Mouse (Mus musculus) heart, adult 18-20 months (tissue): ENCODE measurements around the gene Smim5. TPM values are rescaled to one million over a fixed set of nuclear protein-coding genes. Genes with fewer than 3 reads are reported as not detected.
A peak's percentile ranks its signal among the peaks of the same experiment; 100 is the strongest.

Source experiments
- DNase-seq, 2 experiments: peaks; one replicate each; pipeline ENCODE4 v3.0.0; 2021 to 2022; ENCODE audit warnings: mixed read lengths in 1 of 2
- total RNA-seq, 2 experiments: library from RNA; stranded (reverse); gene quantifications; 2 replicates each; pipeline ENCODE4 v1.2.3; 2021

Smim5 gene
- total RNA-seq, 2 experiments from 2014 or later: 8.2 to 8.8 TPM

GRCm38 (mm10) chr11:115894755-115895520 lies 4.8 kb upstream of the Smim5 start:
- peak; percentile 37 to 50 for DNase-seq

- no peak for DNase-seq
Measured at GRCm38 (mm10) chr11:115898446-115898845, 1.3 kb upstream of the Smim5 start.

GRCm38 (mm10) chr11:115898886-115899285 lies 880 bp upstream of the Smim5 start:
- DNase-seq: peak in 1 of 2 experiments; percentile 42

GRCm38 (mm10) chr11:115900561-115901337 lies 983 bp downstream of the Smim5 start:
- peak; percentile 42 to 44 for DNase-seq

GRCm38 (mm10) chr11:115901338-115902161 lies 1.8 kb downstream of the Smim5 start:
- DNase-seq: peak in 1 of 2 experiments; percentile 25

- peak; percentile 51 to 78 for DNase-seq
Measured at GRCm38 (mm10) chr11:115902177-115902576, 2.4 kb downstream of the Smim5 start.

GRCm38 (mm10) chr11:115902831-115903230 lies 3.1 kb downstream of the Smim5 start:
- DNase-seq: peak; percentile 71 to 75

- DNase-seq: peak; percentile 67 to 78
Measured at GRCm38 (mm10) chr11:115903384-115904230, 3.8 kb downstream of the Smim5 start.

GRCm38 (mm10) chr11:115904231-115904955 lies 4.6 kb downstream of the Smim5 start:
- no peak for DNase-seq

- DNase-seq: no peak
Measured at GRCm38 (mm10) chr11:115904956-115905790, 5.4 kb downstream of the Smim5 start.

GRCm38 (mm10) chr11:115906116-115906515 lies 6.3 kb downstream of the Smim5 start:
- DNase-seq: no peak

- no peak for DNase-seq
Measured at GRCm38 (mm10) chr11:115906521-115906920, 6.8 kb downstream of the Smim5 start.

- peak in 1 of 2 experiments; percentile 37 for DNase-seq
Measured at GRCm38 (mm10) chr11:115911134-115911561, 11.4 kb downstream of the Smim5 start.

- no peak for DNase-seq
Measured at GRCm38 (mm10) chr11:115911632-115912376, 12.0 kb downstream of the Smim5 start, which contains the start of gene Smim6. Gene Smim6, plus strand, starts transcription at chr11:115912017.

- no peak for DNase-seq
Measured at GRCm38 (mm10) chr11:115916579-115916978, 16.8 kb downstream of the Smim5 start.

GRCm38 (mm10) chr11:115918637-115919036 lies 18.9 kb downstream of the Smim5 start:
- DNase-seq: no peak

GRCm38 (mm10) chr11:115919073-115919472 lies 19.3 kb downstream of the Smim5 start:
- no peak for DNase-seq

- DNase-seq: peak; percentile 32 to 68
Measured at GRCm38 (mm10) chr11:115920110-115920818, 20.5 kb downstream of the Smim5 start.
